Mouse (Mus musculus) cerebellum, adult 2 months (tissue): Measurements from ENCODE around the gene Sucla2.

Experiments used
- CTCF ChIP-seq: fragments of 200-500 bp; IDR thresholded peaks from 2 replicates; pipeline ENCODE4 v1.5.1; 2011; ENCODE audit warnings: low read depth, mild to moderate bottlenecking, control low read depth, low read length, moderate library complexity, borderline replicate concordance; ENCODE audit not compliant: insufficient read depth
- POLR2A ChIP-seq: fragments of 200-500 bp; IDR thresholded peaks from 2 replicates; pipeline ENCODE4 v1.6.1; 2011; ENCODE audit warnings: low read length, control low read depth, borderline replicate concordance; ENCODE audit not compliant: insufficient read depth

- TF ChIP-seq CTCF (no peak), POLR2A (no peak)
These were observed 22.4 kb upstream of the Sucla2 start for GRCm38 (mm10) chr14:73502591-73503184.
